Mouse (Mus musculus) limb, embryonic 10.5 days (tissue): ENCODE results near the gene Dld. TPM values are rescaled to one million over a fixed set of nuclear protein-coding genes. Genes with fewer than 3 reads are reported as not detected.
A peak's percentile ranks its signal among the peaks of the same experiment; 100 is the strongest.

Experiments used
- DNase-seq: peaks from one replicate; pipeline ENCODE4 v3.0.0-alpha.2; 2017; ENCODE audit warnings: low spot score
- H3K27ac ChIP-seq: fragments of 300-500 bp; sonication (generic); 2 replicates; pipeline ENCODE4 v1.5.1; 2016; ENCODE audit warnings: mild to moderate bottlenecking
- H3K27me3 ChIP-seq: fragments of 300-500 bp; sonication (generic); 2 replicates; pipeline ENCODE4 v1.6.1; 2016; ENCODE audit warnings: low read depth, mild to moderate bottlenecking; ENCODE audit not compliant: poor library complexity, severe bottlenecking
- H3K36me3 ChIP-seq: fragments of 300-500 bp; sonication (generic); 2 replicates; pipeline ENCODE4 v1.6.1; 2016; ENCODE audit warnings: mild to moderate bottlenecking, moderate library complexity
- H3K4me1 ChIP-seq: fragments of 300-500 bp; sonication (generic); 2 replicates; pipeline ENCODE4 v1.6.1; 2016
- H3K4me3 ChIP-seq: fragments of 300-500 bp; sonication (generic); 2 replicates; pipeline ENCODE4 v1.5.1; 2016; ENCODE audit warnings: mild to moderate bottlenecking, moderate library complexity
- H3K9me3 ChIP-seq: fragments of 300-500 bp; sonication (generic); replicated peaks from 2 replicates; pipeline ENCODE4 v1.6.1; 2016; ENCODE audit warnings: mild to moderate bottlenecking
- WGBS: fragments of 180-500 bp; shearing (Covaris S2); methylation state at CpG from one replicate; pipeline ENCODE4 v1.1.7; 2016; 5-methylcytosine and 5-hydroxymethylcytosine counted together
- polyA plus RNA-seq: library from polyadenylated mRNA; unstranded; fragments of >200 nt; fragmentation: Nextera tagmentation; extraction: Ambion mirVana; gene quantifications from 2 replicates; pipeline ENCODE4 v1.2.1, GENCODE M21; 2016

Gene Dld
- polyA plus RNA-seq, 1 experiment from 2014 or later, result 155 TPM

- Histone ChIP-seq H3K27me3 (no peaks in the 10 kb centered on the region), H3K36me3 (peaks cover 100% of the 10 kb centered on the region), H3K27ac (no peak overlapping the region), H3K4me1 (peaks cover 4% of the 10 kb centered on the region; the same call in 1 of the 2 replicates), H3K9me3 (no peaks in the 10 kb centered on the region), H3K4me3 (no peak overlapping the region)
- 95% methylated on average over 7 of the region's 7 CpGs for WGBS
- no peak for DNase-seq
These were observed 36.9 kb downstream of the Dld start for GRCm38 (mm10) chr12:31314310-31314709.

GRCm38 (mm10) chr12:31313136-31313535 lies 38.1 kb downstream of the Dld start:
- H3K9me3 ChIP-seq, result no peaks in the 10 kb centered on the region
- peaks cover 100% of the 10 kb centered on the region for H3K36me3 ChIP-seq
- DNase-seq, result no peak
- no peak overlapping the region for H3K4me3 ChIP-seq
- H3K27me3 ChIP-seq, result no peaks in the 10 kb centered on the region
- peaks cover 9% of the 10 kb centered on the region; the same call in 1 of the 2 replicates for H3K4me1 ChIP-seq
- WGBS, result 91% methylated on average over 4 of the region's 4 CpGs
- H3K27ac ChIP-seq, result no peak overlapping the region

- WGBS, result 93% methylated on average over 5 of the region's 5 CpGs
- no peak for DNase-seq
- Histone ChIP-seq H3K36me3 (peaks cover 100% of the 10 kb centered on the region), H3K9me3 (no peaks in the 10 kb centered on the region), H3K4me1 (peaks cover 9% of the 10 kb centered on the region; the same call in 1 of the 2 replicates), H3K27me3 (no peaks in the 10 kb centered on the region), H3K27ac (no peak overlapping the region), H3K4me3 (no peak overlapping the region)
These were observed 39.0 kb downstream of the Dld start for GRCm38 (mm10) chr12:31312281-31312680.

GRCm38 (mm10) chr12:31311671-31312265 lies 39.5 kb downstream of the Dld start:
- no peak for DNase-seq
- peaks cover 100% of the 10 kb centered on the region for H3K36me3 ChIP-seq
- H3K9me3 ChIP-seq, result no peaks in the 10 kb centered on the region
- 88% methylated on average over 9 of the region's 9 CpGs for WGBS
- no peak overlapping the region for H3K27ac ChIP-seq
- H3K4me3 ChIP-seq, result no peak overlapping the region
- no peaks in the 10 kb centered on the region for H3K27me3 ChIP-seq
- H3K4me1 ChIP-seq, result peaks cover 9% of the 10 kb centered on the region; the same call in 1 of the 2 replicates

GRCm38 (mm10) chr12:31310687-31311086 lies 40.6 kb downstream of the Dld start:
- peaks cover 100% of the 10 kb centered on the region for H3K36me3 ChIP-seq
- H3K9me3 ChIP-seq, result no peaks in the 10 kb centered on the region
- 85% methylated on average over 9 of the region's 9 CpGs for WGBS
- no peak for DNase-seq
- H3K27ac ChIP-seq, result no peak overlapping the region
- H3K27me3 ChIP-seq, result no peaks in the 10 kb centered on the region
- H3K4me3 ChIP-seq, result no peak overlapping the region
- H3K4me1 ChIP-seq, result peaks cover 9% of the 10 kb centered on the region; the same call in 1 of the 2 replicates

GRCm38 (mm10) chr12:31307756-31308155 lies 43.5 kb downstream of the Dld start:
- DNase-seq, result no peak
- Histone ChIP-seq H3K27me3 (no peaks in the 10 kb centered on the region), H3K4me3 (no peak overlapping the region), H3K9me3 (no peaks in the 10 kb centered on the region), H3K36me3 (peaks cover 100% of the 10 kb centered on the region), H3K4me1 (peaks cover 10% of the 10 kb centered on the region), H3K27ac (no peak overlapping the region)
- WGBS, result 93% methylated on average over 8 of the region's 8 CpGs

- Histone ChIP-seq H3K27me3 (no peaks in the 10 kb centered on the region), H3K9me3 (no peaks in the 10 kb centered on the region), H3K36me3 (peaks cover 100% of the 10 kb centered on the region), H3K4me1 (peaks cover 18% of the 10 kb centered on the region), H3K27ac (no peak overlapping the region), H3K4me3 (no peak overlapping the region)
- 96% methylated on average over 8 of the region's 8 CpGs for WGBS
- DNase-seq, result no peak
These were observed 44.2 kb downstream of the Dld start for GRCm38 (mm10) chr12:31307011-31307410.

GRCm38 (mm10) chr12:31306075-31306675 lies 45.1 kb downstream of the Dld start:
- no peak for DNase-seq
- 85% methylated on average over 5 of the region's 5 CpGs for WGBS
- Histone ChIP-seq H3K36me3 (peaks cover 100% of the 10 kb centered on the region), H3K27me3 (no peaks in the 10 kb centered on the region), H3K4me1 (peaks cover 24% of the 10 kb centered on the region), H3K4me3 (no peak overlapping the region), H3K27ac (no peak overlapping the region), H3K9me3 (no peaks in the 10 kb centered on the region)

- Histone ChIP-seq H3K4me3 (no peak overlapping the region), H3K27ac (no peak overlapping the region), H3K36me3 (peaks cover 100% of the 10 kb centered on the region), H3K9me3 (no peaks in the 10 kb centered on the region), H3K4me1 (peaks cover 14% of the 10 kb centered on the region), H3K27me3 (no peaks in the 10 kb centered on the region)
- WGBS, result 88% methylated on average over 15 of the region's 16 CpGs
- DNase-seq, result no peak
These were observed 48.3 kb downstream of the Dld start for GRCm38 (mm10) chr12:31302766-31303511.

- no peak overlapping the region for H3K27ac ChIP-seq
- DNase-seq, result peak; percentile 36
- WGBS, result 54% methylated on average over 5 of the region's 5 CpGs
- no peaks in the 10 kb centered on the region for H3K27me3 ChIP-seq
- peaks cover 100% of the 10 kb centered on the region for H3K36me3 ChIP-seq
- no peak overlapping the region for H3K4me3 ChIP-seq
- peaks cover 19% of the 10 kb centered on the region for H3K4me1 ChIP-seq
- no peaks in the 10 kb centered on the region for H3K9me3 ChIP-seq
These were observed 49.0 kb downstream of the Dld start for GRCm38 (mm10) chr12:31302266-31302665.

GRCm38 (mm10) chr12:31300276-31300675 lies 51.0 kb downstream of the Dld start:
- no peak overlapping the region for H3K4me3 ChIP-seq
- peaks cover 38% of the 10 kb centered on the region for H3K4me1 ChIP-seq
- H3K27ac ChIP-seq, result no peak overlapping the region
- WGBS, result 96% methylated on average over 9 of the region's 9 CpGs
- peaks cover 86% of the 10 kb centered on the region for H3K36me3 ChIP-seq
- no peaks in the 10 kb centered on the region for H3K27me3 ChIP-seq
- DNase-seq, result no peak
- H3K9me3 ChIP-seq, result no peaks in the 10 kb centered on the region

GRCm38 (mm10) chr12:31299676-31300197 lies 51.5 kb downstream of the Dld start:
- H3K4me3 ChIP-seq, result no peak overlapping the region
- H3K27ac ChIP-seq, result no peak overlapping the region
- H3K27me3 ChIP-seq, result no peaks in the 10 kb centered on the region
- peaks cover 44% of the 10 kb centered on the region for H3K4me1 ChIP-seq
- DNase-seq, result no peak
- H3K36me3 ChIP-seq, result peaks cover 82% of the 10 kb centered on the region
- 91% methylated on average over 14 of the region's 14 CpGs for WGBS
- no peaks in the 10 kb centered on the region for H3K9me3 ChIP-seq

GRCm38 (mm10) chr12:31299126-31299525 lies 52.1 kb downstream of the Dld start:
- Histone ChIP-seq H3K27ac (no peak overlapping the region), H3K27me3 (no peaks in the 10 kb centered on the region), H3K9me3 (no peaks in the 10 kb centered on the region), H3K36me3 (peaks cover 80% of the 10 kb centered on the region), H3K4me1 (peaks cover 50% of the 10 kb centered on the region), H3K4me3 (no peak overlapping the region)
- WGBS, result 95% methylated on average over 3 of the region's 3 CpGs
- DNase-seq, result no peak
